Mouse (Mus musculus) adrenal gland, postnatal 25 days (tissue): ENCODE measurements around the gene Tsnax. TPM values are rescaled to one million over a fixed set of nuclear protein-coding genes. Genes with fewer than 3 reads are reported as not detected.

Source experiments
- DNase-seq: peaks from one replicate; pipeline ENCODE4 v3.0.0; 2021; ENCODE audit warnings: mixed read lengths
- microRNA-seq, 2 experiments: library from miRNA; unstranded; fragments of <30 nt; microRNA quantifications; one replicate each; pipeline ENCODE4 v1.2.0; 2021
- total RNA-seq: library from RNA; stranded (reverse); gene quantifications from 2 replicates; pipeline ENCODE4 v1.2.3, GENCODE M21; 2021

The Tsnax gene
- total RNA-seq, 1 experiment from 2014 or later = 93.5 TPM

DNA sequence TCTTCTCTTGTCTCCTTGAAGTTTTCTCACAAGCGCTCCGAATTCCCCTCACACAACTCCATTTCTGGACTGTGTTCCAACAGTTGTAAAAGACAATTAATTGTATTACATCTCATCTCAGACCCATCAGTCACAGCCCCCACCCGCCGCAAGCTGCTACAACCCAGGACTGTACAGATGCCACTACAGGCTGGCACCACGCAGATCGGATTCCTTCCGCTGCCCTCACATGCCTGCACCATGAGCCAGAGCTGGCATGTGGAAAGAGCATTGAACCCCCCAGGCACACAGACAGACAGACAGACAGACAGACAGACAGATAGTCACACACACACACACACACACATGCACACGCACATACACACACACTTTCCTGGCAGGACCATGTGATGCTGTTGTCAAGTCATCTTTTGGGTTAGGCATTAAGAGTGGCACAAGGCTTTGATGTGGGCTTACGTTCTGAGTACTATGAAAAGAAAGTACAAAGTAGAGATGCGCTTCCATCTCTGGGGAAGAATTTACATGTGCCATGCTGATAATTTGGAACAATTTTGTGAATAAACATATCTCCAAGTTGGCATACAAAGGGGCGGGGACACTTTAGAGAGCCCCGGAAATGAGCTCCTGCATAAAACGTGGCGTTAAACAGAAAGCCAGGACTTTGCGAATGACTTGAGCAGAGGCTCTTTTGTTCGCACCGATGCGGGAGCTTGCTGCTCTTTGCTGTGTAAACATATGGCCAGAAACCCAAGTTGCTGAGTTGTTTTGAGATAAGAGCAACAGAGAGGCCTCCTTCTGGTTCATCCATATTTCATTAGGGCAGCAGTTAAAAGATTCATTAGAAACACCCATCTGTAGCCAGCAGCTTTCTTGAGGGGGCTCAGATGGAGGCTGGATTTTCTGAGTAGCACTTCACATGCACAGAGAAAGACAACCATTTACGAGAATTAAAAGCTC is 67.9 kb downstream of the Tsnax start:
- DNase-seq = no peak

DNA sequence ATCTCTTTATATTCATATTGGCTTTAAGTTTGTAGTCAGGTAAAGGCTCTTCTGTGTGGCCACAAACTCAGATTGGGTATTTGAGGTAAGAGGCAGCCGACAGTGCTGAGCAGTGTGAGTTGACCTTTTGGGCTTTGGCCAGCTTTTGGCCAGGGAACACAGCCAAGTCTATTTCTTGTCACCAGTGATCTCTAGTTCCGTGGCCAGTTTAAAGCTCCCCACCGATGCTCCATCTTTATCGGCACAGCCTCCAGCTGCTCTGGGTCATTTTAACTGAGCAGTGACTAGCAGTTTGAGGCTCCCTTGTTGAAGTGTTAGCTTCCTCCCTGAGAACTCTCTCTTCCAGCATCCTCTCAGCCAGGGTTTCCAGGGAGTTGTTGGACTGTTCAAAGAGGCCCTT is 70.9 kb downstream of the Tsnax start:
- DNase-seq = peak; percentile 80

Small RNAs within 50 kb of the gene (microRNA-seq; reads per million reads assigned to microRNA genes)
- gene Gm22197 = 0 reads per million in 2 experiments

Other genes starting within 250 kb of the Tsnax start
- 2.2 and 3.0 TPM in 2 replicates for gene Trim67, start 219.9 kb upstream of the Tsnax start, total RNA-seq
- 109 and 119 TPM in 2 replicates for gene Gnpat, start 150.0 kb upstream of the Tsnax start, total RNA-seq
- gene 2810004N23Rik, start 149.9 kb upstream of the Tsnax start, total RNA-seq = 35.2 and 41.4 TPM in 2 replicates
- 25.2 and 27.7 TPM in 2 replicates for gene Exoc8, start 115.3 kb upstream of the Tsnax start, total RNA-seq
- 19.7 and 24.1 TPM in 2 replicates for gene Sprtn, start 115.1 kb upstream of the Tsnax start, total RNA-seq
- 57.5 and 57.6 TPM in 2 replicates for gene Egln1, start 63.7 kb upstream of the Tsnax start, total RNA-seq
- gene Disc1, start 41.2 kb downstream of the Tsnax start, total RNA-seq = 2.4 and 2.5 TPM in 2 replicates